Mouse (Mus musculus) retina, adult 2 months (tissue): ENCODE measurements around the gene Bace2.

Experiments used
- DNase-seq: peaks from one replicate; pipeline ENCODE4 v3.0.0-alpha.2; 2012; ENCODE audit warnings: low read depth, low spot score

Gene Bace2

DNA sequence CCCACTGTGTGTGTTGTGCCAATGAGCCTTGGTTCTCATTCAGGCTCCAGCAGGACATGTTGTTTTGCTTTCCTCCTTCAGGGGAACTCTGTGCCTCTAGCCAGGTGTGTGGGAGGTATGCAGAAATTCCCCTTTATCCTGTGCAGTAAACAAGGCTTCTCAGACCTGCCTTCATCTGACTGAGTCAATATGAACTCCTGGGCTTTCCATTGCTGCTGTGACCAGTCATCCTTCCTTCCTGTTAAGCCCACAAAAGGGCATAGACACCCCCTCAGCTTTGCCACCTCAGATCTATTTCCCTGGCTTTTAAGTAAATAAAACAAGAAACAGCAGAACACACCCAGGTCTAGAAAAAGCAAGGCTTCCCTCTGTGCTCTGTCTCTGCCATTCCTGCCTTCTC is 45.2 kb downstream of the Bace2 start:
- no peak for DNase-seq

DNA sequence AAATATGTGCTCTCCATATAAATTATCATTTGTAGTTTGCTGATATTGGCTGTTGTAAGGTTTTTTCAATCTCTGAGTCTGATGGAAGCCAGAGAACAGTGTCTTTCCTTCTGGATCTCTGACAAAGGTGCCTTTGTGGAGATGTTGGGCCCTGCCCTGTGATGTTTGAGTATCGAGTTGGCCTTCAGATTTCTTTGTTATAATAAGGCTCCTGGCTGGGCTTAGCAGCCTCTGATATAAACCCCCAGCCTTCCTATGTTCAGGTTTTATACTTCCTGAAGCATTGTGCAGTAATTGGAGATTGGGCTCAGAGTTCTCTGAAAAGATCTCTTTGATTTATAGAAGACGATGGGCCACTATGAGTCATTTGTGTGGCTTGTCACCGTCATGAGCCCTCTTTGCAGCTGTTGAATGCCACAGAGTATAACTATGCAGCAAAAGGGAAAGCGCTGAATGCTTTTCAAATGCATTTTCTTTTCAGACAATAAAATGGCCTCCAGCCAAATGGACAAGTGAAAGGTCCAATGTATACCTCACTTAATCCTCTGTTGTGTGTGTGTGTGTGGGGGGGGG is 45.8 kb downstream of the Bace2 start:
- no peak for DNase-seq

DNA sequence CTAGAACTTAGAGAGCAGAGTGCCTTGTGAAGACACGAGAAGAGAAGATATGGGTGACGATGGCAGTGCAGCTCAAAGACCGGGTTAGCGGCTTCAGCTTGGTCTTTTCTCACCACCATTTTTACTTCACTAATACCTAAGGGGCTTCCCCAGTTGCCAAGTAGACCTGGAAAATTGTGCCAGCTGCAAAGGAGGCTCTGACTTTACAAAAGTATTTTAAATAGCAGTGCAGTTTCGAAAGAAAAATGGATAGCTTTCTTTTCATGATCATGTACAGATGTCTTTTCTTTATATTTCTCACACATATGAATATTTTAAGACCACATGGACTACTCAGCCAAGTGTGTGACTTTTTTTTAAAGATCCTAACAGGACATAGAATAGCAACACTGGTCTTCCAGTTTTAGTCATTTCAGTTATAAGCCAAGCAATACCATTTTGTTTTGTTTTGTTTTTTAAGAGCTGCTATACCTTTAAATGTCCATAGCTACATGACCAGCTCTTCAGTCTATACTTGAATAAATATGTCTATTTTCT is 49.0 kb downstream of the Bace2 start:
- DNase-seq: no peak

DNA sequence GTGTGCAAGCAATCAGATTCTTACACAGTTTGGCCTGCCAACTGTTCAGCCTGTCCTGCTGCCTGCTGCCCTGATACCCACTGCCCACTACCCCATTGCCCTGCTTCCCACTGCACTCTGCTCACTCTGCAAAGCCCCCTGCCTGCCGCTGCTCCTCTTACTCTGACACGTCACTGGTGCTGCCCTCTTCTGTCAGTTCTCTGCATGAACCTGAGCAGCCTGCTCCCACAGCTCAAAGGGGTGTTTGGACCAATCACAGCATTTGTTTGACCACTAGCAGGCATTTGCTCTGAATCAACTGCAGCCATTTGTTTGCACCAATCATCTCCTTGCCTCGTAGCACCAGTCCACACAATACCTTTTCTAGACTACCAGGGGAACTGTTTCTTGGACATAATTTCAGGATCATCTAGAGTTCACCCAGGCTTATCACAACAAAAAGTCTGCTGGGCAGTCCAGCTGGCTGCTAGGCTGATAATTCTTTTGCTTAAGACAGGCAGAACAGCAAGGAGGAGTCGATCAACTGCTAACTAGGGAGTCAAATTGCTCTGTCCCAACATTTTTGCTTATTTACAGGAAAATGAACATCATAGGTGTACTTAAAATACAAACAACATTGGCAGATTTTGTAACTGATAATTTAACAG is 61.5 kb downstream of the Bace2 start:
- no peak for DNase-seq

DNA sequence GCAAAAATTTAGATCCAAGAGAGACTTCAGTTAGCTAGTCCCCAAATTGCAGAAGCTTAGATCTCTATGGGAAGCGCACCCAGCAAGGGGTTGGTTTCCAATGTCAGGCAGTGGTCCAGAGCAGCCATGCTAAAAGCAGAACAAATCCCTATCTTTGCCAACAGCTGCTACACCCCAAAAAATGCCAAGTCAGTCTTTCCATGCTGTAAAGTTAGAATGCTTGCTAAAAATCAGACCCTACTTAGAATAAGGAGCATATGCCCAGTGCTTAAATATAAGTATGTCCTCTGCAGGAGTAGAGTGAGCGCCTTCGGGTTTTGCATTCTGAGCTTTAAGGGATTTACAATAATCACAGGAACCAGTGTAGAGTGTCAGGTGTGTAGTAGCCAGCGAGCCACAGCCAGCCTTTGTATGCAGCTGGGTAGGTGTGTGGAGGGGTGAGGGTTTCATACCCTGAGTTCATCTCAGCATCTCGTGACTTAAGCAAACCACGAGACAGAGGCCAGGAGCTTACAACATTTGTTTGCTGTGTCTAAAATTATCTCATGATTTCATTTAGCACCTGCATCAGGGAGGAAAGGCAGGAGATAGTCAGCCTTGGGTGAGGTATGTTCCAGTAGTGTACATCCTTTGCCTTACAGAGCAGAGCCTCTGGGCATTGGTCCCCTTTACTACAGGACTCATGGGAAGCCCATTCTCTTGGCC is 62.4 kb downstream of the Bace2 start:
- DNase-seq: no peak

DNA sequence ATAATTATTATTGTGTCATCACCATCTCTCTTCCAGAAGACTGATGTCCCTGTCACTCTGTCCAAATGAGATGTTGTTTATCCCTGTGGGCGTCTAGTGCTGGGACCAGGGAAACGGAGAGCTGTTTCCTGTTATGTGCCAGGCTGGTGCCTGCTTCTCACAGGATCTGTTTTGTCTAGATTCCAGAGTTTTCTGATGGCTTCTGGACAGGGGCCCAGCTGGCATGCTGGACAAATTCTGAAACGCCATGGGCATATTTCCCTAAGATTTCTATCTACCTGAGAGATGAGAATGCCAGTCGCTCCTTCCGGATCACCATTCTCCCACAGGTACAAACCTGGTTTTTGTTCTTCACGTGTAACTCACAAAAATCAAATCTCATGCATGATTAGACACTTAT is 65.1 kb downstream of the Bace2 start:
- no peak for DNase-seq

DNA sequence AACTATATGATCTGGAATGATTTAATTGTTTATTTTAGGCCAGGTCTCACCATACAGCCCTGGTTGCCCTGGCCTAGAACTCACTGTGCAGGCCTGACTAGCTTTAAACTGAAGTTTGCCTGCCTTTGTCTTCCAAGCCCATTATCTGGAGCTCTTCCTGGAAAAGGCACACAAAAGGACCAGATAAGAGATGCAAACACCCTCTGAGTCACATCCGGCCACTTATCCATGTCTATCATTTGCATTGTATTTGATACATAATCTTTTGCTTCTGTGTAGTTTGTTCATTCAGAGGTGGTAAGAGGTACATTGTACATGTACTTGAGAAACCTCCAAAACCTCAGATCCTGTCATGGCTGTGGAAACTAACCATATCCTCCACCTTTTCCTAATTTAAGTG is 67.1 kb downstream of the Bace2 start:
- DNase-seq: no peak

DNA sequence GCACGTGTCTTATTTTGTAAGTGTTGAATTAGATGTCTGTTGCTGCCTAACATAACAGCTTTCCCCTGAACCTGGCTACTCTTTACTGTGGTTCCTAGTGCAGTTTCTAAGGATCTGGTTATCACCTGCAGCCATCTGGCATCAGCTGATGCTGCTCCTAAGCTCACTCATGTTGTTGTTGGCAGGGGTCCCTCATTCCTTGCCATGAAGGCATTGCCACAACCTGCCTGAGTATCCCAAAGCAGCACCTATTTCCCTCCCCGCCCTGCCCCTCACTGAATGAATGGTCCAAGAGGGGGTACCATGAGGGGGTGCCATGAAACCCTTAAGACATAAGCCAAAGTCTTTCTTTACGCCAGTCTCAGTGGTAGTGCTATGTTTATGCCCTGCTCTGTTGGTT is 71.5 kb downstream of the Bace2 start:
- DNase-seq: no peak

DNA sequence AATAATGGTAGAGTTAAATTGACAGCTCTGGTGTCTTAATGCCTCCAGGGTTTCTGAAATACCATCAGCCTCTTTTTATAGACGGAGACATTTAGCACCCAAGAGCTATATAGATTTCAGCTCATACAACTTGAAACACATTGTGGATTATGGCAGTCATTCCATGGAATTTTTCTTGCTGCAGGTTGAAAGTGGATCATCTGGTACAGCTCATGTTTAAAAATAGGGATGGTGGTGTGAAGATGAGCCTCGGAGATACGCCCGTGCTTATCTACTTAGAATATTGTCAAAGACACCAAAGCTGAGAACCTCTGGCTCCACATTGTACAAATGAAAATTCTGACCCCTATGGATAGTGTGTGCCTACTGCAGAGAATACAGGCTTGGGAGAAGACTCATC is 73.5 kb downstream of the Bace2 start:
- DNase-seq: no peak

DNA sequence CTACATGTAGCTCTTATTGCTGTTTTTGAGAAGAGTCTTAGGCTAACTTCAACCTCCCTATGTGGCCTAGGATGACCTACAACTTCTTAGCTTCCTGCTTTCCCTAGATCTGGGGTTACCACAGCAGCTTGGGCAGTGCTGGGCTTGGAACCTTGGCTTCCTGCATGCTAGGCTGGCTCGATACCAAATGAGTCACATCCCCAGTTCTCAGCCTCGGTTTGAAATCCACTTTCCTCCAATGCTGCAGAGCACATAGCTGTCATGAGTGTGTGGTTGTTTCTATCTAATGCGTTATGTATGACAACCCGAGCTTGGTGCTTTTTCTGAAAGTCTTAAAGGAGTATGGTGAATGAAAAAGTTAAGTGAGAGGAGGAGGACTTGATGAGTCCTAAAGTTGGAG is 74.8 kb downstream of the Bace2 start:
- DNase-seq: no peak

DNA sequence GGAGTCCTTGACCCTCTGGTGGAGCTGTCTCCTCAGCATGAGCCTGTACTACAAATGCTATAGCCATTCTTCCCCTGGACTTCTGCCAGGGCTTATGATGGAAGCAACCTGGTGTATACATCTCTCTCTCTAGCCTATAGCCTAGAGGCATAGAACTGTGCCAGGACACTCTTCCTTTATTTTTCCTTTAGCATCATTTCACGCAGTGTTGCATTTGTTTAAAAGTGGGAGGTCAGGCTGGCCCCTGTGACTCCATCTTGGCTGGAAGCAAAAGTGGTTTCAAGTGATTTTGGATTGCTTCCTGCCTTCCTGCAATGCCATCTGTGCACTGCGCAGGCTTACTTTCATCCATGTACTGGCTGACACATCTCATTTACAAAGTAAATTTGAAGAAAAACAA is 77.7 kb downstream of the Bace2 start:
- no peak for DNase-seq

DNA sequence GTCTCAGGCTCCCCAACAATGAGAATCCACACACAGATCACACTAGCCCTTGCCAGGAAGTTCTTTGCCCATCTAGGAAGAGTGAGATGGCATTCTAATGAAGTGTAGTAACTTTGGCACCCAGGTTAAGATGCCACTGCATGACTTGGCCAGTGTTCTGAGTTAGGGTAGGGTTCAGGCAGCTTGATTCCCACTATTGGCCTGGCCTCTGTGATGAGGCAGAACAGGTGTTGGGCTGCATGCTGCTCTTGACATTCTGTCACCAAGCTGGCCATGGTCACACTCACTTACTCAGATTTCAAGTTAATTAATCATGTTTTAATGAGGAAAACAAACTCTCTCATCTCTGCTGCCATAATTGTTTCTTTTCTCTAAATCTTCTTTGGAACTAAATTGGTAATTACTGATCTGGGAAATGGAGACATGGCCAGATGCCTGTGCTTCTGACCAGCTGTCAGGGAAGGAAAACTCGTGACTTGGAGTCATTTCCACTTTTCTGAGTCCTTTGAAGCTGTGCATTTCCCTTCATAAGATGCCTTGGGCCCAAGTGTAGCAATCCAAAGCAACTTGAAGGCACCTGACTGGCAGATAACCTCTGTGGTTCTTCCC is 81.0 kb downstream of the Bace2 start:
- no peak for DNase-seq

DNA sequence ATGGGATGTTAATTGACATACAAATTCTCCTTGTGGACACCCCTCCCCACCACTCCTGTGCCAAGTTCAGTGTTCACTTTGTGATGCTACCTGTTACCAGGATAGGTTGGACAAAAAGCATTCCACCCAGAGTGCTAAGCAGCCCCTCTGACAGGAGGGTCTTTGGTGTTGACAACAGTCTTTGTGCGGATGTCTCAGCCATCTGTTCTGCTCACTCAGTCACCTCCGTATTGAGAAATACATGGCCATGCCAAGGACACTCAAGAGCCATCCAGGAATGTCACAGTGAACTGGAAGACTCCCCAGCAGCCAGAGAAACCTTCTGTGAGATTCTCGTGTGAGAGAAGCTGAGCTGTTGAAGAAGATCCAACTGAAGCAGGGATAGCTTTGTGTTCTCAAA is 81.6 kb downstream of the Bace2 start:
- no peak for DNase-seq

DNA sequence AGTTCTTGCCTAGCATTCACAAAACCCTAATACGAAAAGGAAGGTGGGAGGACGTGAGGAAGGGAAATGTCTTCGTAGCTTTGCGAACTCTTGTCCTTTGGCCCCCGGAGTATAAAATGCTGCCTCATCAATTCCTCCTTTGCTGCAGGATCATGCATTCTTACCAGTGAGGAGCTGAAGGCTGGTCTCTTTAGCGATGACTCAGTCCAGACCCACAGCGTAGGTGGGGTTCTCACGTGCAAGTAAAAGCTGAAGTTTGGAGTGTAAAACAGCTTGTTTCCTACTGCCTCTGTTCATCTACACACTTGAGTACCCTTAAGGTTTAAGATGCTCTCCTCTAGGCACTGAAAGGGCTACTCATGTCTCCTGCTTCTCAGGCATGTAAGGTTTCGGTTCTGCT is 85.4 kb downstream of the Bace2 start:
- no peak for DNase-seq

DNA sequence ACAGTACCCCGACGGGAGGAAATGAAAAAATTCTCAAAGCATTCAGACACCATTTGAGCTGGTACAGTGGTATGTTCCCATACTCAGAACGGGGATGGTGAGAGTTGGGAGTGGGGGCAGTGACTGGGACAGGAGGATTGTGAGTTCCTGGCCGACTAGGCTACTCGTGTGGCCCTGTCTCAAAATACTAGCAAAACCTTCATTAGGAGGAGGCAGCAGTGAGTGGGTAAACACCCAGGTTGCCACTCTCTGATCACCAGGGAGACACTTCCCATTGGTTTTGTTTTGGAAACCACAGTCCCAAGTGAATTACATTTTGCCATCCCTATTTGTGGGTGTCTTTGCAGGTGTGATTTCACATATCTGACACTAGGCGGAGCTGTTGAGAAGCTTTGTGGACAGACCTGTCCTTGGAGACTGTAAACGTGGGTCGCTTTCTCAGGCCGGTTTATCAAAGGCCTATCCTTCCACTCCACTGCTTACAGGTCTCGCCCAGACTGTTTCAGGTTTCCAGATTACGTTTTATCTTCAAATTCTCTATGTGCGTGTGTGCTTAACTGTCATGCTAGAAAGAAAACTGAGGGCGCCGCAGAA is 87.2 kb downstream of the Bace2 start:
- peak; percentile 30 for DNase-seq

DNA sequence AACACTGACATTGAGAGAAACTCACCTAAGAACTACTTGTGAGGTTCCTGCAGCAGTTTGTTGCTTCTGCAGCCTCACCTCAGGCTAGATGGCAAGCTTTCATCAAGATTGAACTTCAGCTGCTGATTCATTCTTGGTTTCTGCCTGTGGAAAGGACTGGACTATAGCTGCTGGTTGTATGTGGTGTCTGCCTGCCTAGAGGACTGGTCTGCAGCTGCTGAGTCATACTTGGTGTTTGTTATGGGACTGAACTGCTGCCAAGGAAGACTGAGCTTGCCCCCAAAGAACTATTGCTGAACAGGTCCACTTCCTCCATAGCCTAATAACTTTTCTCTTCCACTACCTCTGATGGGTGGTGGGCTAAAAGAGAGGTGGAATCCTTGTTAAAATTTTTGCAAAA is 90.8 kb downstream of the Bace2 start:
- no peak for DNase-seq

DNA sequence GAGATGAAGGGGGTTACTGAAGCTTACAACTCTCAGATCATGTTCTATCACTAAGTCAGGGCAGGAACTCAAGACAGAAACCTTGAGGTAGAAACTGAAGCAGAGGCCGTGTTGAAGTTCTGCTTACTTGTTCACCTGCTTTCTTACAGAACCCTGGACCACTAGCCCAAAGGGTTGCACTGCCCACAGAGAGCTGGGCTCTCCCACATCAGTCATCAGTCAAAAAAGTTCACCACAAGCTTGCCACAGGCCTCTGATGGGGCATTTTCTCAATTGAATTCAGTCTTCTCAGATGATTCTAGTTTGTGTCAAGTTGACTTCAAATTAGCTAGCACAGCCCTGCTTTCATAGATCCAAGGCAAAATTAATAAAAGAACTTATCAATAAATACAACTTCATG is 103.3 kb downstream of the Bace2 start:
- no peak for DNase-seq

DNA sequence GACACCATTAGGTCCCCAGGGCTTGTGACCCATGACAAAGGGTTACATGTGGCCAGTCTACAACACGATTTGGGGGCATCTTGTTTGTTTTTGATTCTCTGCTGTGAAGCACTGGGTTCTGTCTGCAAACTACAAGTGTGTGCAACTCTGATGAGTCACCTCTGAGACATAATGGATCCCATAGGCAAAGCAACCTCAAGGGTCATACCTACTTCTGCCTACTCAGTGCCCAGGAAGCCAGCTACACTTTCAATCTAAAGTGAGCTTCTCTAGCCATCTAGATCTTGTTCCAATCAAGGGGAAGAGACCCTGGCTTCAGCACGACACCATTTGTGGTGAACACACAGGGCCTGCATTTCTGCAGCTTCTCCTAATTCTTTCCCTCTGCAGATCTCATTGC is 104.7 kb downstream of the Bace2 start:
- no peak for DNase-seq

DNA sequence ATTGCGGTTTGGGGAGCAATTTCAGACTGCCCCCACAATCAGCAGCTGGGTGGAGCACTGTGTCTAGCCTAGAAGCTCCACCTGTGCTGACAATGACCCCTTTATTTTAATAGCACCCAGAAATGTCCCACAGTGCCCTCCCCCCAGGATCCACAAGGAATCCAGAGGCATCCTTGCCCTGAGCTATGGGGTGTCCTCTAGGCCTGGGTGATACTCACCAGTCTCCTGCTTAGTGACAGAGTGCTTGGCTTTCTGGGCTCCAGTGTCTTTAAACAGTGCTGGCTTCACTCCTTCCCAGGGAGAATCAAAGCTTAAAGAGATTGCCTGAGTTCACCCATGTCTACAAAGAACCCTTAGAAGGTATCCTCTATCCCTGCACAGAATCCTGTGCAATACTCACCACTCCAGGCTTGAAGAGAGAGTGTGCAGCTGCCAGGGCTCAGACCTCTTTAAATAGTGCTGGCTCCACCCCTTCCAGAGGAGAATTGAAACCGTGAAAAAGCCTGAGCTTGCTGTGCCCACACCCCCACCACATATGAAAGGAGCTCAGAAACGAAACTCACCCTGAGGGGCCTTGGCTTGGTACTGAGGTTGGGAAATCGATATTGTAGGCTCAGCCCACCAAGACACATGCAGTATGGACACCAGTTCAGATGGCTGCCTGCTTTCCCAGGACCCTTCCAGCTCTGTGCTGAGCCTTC is 106.1 kb downstream of the Bace2 start, which contains the start of gene Mx1:
Gene Mx1 (minus strand): TSS at position 427 of the 701 bp plus-strand sequence.
- no peak for DNase-seq

DNA sequence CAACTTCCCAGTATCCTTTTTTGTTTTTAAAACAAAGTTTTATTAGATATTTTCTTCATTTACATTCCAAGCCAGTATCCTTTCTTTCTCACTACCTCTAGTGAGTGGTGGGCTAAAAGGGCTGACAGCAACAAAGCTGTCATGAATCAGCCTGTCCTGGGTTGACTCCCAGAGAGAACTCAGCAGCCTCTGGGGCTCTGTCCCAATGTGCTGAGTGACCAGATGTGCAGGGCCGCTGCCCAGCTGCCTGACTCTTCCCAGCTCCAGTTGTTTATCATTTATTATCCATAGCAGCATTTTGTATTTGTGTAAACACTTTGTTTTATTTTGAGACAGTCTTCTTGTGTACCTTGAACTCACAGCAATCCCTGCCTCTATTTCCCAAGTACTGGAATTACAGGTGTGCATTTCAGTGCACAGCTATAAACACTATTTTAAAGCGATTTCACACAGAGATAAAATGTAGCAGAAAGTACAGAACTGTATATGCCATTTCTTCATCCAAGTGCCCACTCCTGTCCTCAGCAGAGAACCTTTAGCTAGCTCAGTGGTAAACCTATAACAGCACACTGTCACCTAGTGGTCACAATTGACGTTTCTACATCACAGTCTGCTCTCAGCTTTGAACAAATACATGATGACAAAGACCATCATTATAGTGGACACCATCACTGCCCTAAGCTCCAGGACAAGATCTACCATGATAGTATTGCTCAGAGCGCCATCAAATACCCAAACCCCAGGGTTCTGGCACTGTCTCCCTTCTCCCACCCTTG is 109.8 kb downstream of the Bace2 start:
- no peak for DNase-seq

DNA sequence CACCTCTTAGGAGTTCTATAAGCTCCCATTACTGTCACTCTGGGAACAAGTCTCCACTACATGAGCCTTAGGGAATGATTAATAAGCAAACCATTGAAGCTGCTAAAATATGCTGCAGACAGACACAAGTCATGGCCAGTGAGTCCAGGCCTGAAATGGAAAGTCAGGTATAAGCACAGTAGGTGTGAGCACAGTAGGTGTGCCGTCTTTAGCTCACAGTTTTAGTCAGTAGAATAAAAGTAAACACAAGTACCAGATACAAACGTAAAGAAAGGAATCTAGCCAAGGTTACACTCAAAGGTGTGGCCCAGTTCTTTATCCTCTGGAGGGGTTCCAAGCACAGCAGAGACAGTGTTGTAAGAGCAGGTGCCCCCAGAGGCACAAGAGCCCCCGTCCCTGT is 110.9 kb downstream of the Bace2 start:
- no peak for DNase-seq
